Mouse (Mus musculus): ENCODE data around the gene Ctdspl. TPM values are rescaled to one million over a fixed set of nuclear protein-coding genes. Genes with fewer than 3 reads are reported as not detected.

Gene Ctdspl
- polyA plus RNA-seq, 1 experiment, result 9.3 TPM

- Histone ChIP-seq H3K27me3 (ENCODE audit: control insufficient read depth, insufficient read depth, low read length) (no peaks in the 10 kb centered on the region), H3K27ac (ENCODE audit: control insufficient read depth, insufficient read depth, low read length) (no peak overlapping the region), H3K4me1 (replicated peaks; ENCODE audit: control insufficient read depth, insufficient read depth, low read length) (peaks cover 8% of the 10 kb centered on the region; the same call in 1 of the 2 replicates), H3K36me3 (ENCODE audit: control insufficient read depth, insufficient read depth, low read length) (no peaks in the 10 kb centered on the region), H3K4me3 (ENCODE audit: control insufficient read depth, insufficient read depth, low read length) (no peak overlapping the region)
- DNase-seq, result no peak
- TF ChIP-seq CTCF (IDR thresholded peaks at IDR 0.05; ENCODE audit: borderline replicate concordance, control insufficient read depth, extremely low read depth, insufficient read depth, low read length, poor library complexity) (no peak), POLR2A (IDR thresholded peaks at IDR 0.05; ENCODE audit: control insufficient read depth, extremely low read depth, insufficient read depth, low read length, poor library complexity) (no peak)
- 65% methylated on average over 7 of the region's 7 CpGs for WGBS
These were observed 32.5 kb downstream of the Ctdspl start for GRCm38 (mm10) chr9:118958802-118959201.

- TF ChIP-seq POLR2A (IDR thresholded peaks at IDR 0.05; ENCODE audit: control insufficient read depth, extremely low read depth, insufficient read depth, low read length, poor library complexity) (no peak), CTCF (IDR thresholded peaks at IDR 0.05; ENCODE audit: borderline replicate concordance, control insufficient read depth, extremely low read depth, insufficient read depth, low read length, poor library complexity) (no peak)
- Histone ChIP-seq H3K4me3 (ENCODE audit: control insufficient read depth, insufficient read depth, low read length) (no peak overlapping the region), H3K27me3 (ENCODE audit: control insufficient read depth, insufficient read depth, low read length) (no peaks in the 10 kb centered on the region), H3K36me3 (ENCODE audit: control insufficient read depth, insufficient read depth, low read length) (no peaks in the 10 kb centered on the region), H3K27ac (ENCODE audit: control insufficient read depth, insufficient read depth, low read length) (no peak overlapping the region), H3K4me1 (replicated peaks; ENCODE audit: control insufficient read depth, insufficient read depth, low read length) (peaks cover 8% of the 10 kb centered on the region; the same call in 1 of the 2 replicates)
- 83% methylated on average over 16 of the region's 16 CpGs for WGBS
- no peak for DNase-seq
These were observed 34.3 kb downstream of the Ctdspl start for GRCm38 (mm10) chr9:118960415-118961091.

DNA sequence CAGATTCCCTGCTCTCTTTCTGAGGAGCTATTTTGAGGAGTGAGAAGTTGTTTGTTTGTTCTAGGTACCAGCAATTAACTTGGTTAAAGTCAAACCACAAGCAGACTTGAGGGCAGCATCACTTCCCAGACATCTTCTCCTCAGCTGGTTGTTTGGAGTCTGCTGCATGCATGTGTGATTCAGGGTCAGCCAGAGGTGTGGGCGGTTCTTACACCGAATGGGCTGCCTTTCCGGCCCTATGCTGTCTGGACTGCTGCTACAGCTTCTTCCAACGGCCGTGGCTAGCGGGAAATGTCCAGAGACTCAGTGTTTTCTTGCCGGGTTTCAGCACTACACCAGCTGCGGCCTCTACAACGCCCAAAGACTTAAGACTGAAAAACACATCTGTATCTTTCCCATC is 36.9 kb downstream of the Ctdspl start:
- Histone ChIP-seq H3K4me3 (ENCODE audit: control insufficient read depth, insufficient read depth, low read length) (no peak overlapping the region), H3K4me1 (replicated peaks; ENCODE audit: control insufficient read depth, insufficient read depth, low read length) (peaks cover 8% of the 10 kb centered on the region; the same call in 1 of the 2 replicates), H3K27ac (ENCODE audit: control insufficient read depth, insufficient read depth, low read length) (no peak overlapping the region), H3K36me3 (ENCODE audit: control insufficient read depth, insufficient read depth, low read length) (no peaks in the 10 kb centered on the region), H3K27me3 (ENCODE audit: control insufficient read depth, insufficient read depth, low read length) (no peaks in the 10 kb centered on the region)
- 94% methylated on average over 9 of the region's 9 CpGs for WGBS
- no peak for TF ChIP-seq POLR2A (IDR thresholded peaks at IDR 0.05; ENCODE audit: control insufficient read depth, extremely low read depth, insufficient read depth, low read length, poor library complexity)
- no peak for TF ChIP-seq CTCF (IDR thresholded peaks at IDR 0.05; ENCODE audit: borderline replicate concordance, control insufficient read depth, extremely low read depth, insufficient read depth, low read length, poor library complexity)
- DNase-seq, result no peak

DNA sequence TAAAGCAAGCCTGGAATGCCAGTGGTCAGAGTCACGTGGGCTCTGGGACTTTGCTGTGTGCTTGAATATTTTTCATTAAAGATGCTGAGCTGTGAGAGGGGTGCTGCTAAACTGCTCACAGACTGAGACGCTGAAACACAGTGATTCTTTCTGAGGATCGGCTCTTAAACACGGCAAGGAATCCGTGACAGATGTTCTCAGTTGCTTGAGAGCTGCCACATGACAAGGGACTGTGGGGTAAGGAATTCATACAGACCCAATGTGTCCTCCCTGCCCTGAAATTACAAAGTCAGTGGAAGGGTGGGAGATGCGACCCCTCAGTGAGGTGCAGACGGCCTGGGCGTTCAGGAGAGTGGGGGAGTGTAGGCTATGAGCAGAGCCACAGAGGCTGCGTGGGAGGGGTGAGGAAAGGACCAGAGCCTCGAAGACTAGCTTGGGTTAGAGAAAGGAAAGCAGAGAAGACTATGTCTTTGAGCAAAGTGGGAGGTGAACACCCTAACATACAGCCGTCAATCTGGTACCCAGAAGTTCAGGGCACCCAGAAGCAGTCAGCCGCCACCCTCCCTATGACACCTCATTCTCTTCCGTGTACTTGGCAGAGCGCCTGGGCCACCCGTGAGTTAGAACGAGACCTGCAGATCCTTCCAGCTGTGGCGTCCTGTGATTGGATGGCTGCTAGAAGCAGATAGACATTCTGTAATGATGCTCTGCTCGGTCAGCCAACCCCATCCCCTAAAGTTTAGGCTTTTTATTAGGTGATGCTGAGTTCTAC is 38.2 kb downstream of the Ctdspl start:
- Histone ChIP-seq H3K4me3 (ENCODE audit: control insufficient read depth, insufficient read depth, low read length) (no peak overlapping the region), H3K36me3 (ENCODE audit: control insufficient read depth, insufficient read depth, low read length) (no peaks in the 10 kb centered on the region), H3K4me1 (replicated peaks; ENCODE audit: control insufficient read depth, insufficient read depth, low read length) (0 out of 2 replicates have a peak, but pooled peaks cover 3% of the 10 kb centered on the region), H3K27ac (ENCODE audit: control insufficient read depth, insufficient read depth, low read length) (no peak overlapping the region), H3K27me3 (ENCODE audit: control insufficient read depth, insufficient read depth, low read length) (no peaks in the 10 kb centered on the region)
- TF ChIP-seq CTCF (IDR thresholded peaks at IDR 0.05; ENCODE audit: borderline replicate concordance, control insufficient read depth, extremely low read depth, insufficient read depth, low read length, poor library complexity), result no peak
- TF ChIP-seq POLR2A (IDR thresholded peaks at IDR 0.05; ENCODE audit: control insufficient read depth, extremely low read depth, insufficient read depth, low read length, poor library complexity), result no peak
- 91% methylated on average over 18 of the region's 18 CpGs for WGBS
- no peak for DNase-seq

GRCm38 (mm10) chr9:118969810-118970209 is 43.6 kb downstream of the Ctdspl start:
- Histone ChIP-seq H3K4me3 (ENCODE audit: control insufficient read depth, insufficient read depth, low read length) (no peak overlapping the region), H3K36me3 (ENCODE audit: control insufficient read depth, insufficient read depth, low read length) (no peaks in the 10 kb centered on the region), H3K27ac (ENCODE audit: control insufficient read depth, insufficient read depth, low read length) (no peak overlapping the region), H3K27me3 (ENCODE audit: control insufficient read depth, insufficient read depth, low read length) (no peaks in the 10 kb centered on the region), H3K4me1 (replicated peaks; ENCODE audit: control insufficient read depth, insufficient read depth, low read length) (no peaks in the 10 kb centered on the region)
- DNase-seq, result no peak
- 94% methylated on average over 4 of the region's 4 CpGs for WGBS
- TF ChIP-seq POLR2A (IDR thresholded peaks at IDR 0.05; ENCODE audit: control insufficient read depth, extremely low read depth, insufficient read depth, low read length, poor library complexity) (no peak), CTCF (IDR thresholded peaks at IDR 0.05; ENCODE audit: borderline replicate concordance, control insufficient read depth, extremely low read depth, insufficient read depth, low read length, poor library complexity) (no peak)

- TF ChIP-seq POLR2A (IDR thresholded peaks at IDR 0.05; ENCODE audit: control insufficient read depth, extremely low read depth, insufficient read depth, low read length, poor library complexity) (no peak), CTCF (IDR thresholded peaks at IDR 0.05; ENCODE audit: borderline replicate concordance, control insufficient read depth, extremely low read depth, insufficient read depth, low read length, poor library complexity) (no peak)
- DNase-seq, result no peak
- no peaks in the 10 kb centered on the region for H3K4me1 ChIP-seq (replicated peaks; ENCODE audit: control insufficient read depth, insufficient read depth, low read length)
- no peaks in the 10 kb centered on the region for H3K36me3 ChIP-seq (ENCODE audit: control insufficient read depth, insufficient read depth, low read length)
- no peak overlapping the region for H3K27ac ChIP-seq (ENCODE audit: control insufficient read depth, insufficient read depth, low read length)
- WGBS, result 99% methylated on average over 7 of the region's 7 CpGs
- H3K4me3 ChIP-seq (ENCODE audit: control insufficient read depth, insufficient read depth, low read length), result no peak overlapping the region
- no peaks in the 10 kb centered on the region for H3K27me3 ChIP-seq (ENCODE audit: control insufficient read depth, insufficient read depth, low read length)
These were observed 46.8 kb downstream of the Ctdspl start for GRCm38 (mm10) chr9:118973028-118973427.
